Mouse (Mus musculus) thymus, adult 2 months (tissue): ENCODE results near the gene Mcu.

ENCODE experiments used
- CTCF ChIP-seq: fragments of 200-500 bp; IDR thresholded peaks from 2 replicates; pipeline ENCODE4 v1.5.1; 2012; ENCODE audit warnings: mild to moderate bottlenecking, control low read depth, low read length, moderate library complexity, borderline replicate concordance; ENCODE audit not compliant: control insufficient read depth, poor library complexity, insufficient read depth; ENCODE audit errors: extremely low read depth
- POLR2A ChIP-seq: fragments of 200-500 bp; IDR thresholded peaks from 2 replicates; pipeline ENCODE4 v1.6.1; 2012; ENCODE audit warnings: mild to moderate bottlenecking, low read length, control low read depth, moderate library complexity; ENCODE audit not compliant: control insufficient read depth, poor library complexity, insufficient read depth; ENCODE audit errors: extremely low read depth

DNA sequence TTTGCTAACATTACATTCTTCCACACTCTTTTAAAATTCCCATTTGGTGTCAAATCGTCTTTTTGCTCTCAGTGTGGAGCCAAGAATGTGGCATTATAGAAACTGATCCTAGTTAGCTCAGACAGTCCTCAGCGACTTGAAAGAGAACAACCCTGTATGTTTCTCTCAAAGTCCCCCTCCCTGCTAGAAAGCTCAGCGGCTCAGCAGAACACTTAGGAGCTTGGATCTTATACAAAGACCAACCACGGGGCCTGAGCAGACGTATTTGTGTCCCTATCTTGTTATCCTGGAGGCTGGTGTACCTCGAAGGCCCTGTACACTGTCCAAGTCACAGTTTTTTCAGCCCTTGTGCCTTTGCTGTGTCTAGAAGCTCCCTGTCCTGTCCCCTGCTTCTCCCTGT, 176.3 kb downstream of the Mcu start:
- TF ChIP-seq POLR2A: no peak
- TF ChIP-seq CTCF: no peak
